Mouse (Mus musculus): Measurements from ENCODE around the gene Ahr.

Ahr gene

GRCm38 (mm10) chr12:35534754-35535236 is at the start of gene Ahr:
Ahr (minus strand) TSS chr12:35535038.
- peak; percentile 43 for DNase-seq (ENCODE audit: low spot score)

- peak; percentile 17 for DNase-seq (ENCODE audit: low spot score)
Observed at GRCm38 (mm10) chr12:35578826-35579225, 44.0 kb upstream of the Ahr start.

DNA sequence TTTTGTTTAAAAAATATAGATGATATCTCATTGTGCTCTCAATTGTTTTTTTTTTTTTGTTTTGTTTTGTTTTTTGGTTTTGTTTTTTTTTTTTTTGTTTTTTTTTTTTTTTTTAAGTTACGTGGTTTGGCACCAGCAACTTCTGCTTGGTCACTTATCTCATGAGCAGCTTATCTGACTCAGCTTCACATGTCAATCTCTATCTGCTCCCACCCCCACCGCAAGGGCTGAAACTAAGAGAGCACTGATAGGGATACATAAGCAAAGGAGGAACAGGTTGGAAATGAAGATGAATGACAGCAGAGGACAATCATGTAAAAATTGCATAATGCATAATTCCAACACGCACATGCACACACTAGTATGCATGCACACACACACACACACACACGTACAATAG is 41.3 kb upstream of the Ahr start:
- DNase-seq (ENCODE audit: low spot score), result no peak

DNA sequence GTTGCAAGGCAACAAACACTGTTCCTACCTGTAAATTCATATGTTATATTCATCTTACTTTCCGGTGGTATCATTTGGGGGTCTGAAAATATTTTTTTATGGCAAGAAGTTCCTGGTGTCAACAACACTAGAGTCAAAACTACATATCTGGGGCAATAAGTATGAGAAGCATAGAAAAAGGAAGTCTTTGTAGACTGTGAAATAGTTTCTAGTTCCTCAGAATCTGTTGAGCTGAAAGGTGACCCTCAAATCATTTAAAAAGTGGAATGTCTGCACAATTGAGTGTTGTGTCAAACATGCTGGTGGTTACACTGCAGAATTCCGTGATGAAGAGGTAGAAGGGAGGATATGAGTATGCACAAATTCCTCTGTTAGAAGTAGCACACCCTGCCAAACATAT is 38.9 kb upstream of the Ahr start:
- no peak for DNase-seq (ENCODE audit: low spot score)

GRCm38 (mm10) chr12:35562826-35563225 is 28.0 kb upstream of the Ahr start:
- no peak for DNase-seq (ENCODE audit: low spot score)

DNA sequence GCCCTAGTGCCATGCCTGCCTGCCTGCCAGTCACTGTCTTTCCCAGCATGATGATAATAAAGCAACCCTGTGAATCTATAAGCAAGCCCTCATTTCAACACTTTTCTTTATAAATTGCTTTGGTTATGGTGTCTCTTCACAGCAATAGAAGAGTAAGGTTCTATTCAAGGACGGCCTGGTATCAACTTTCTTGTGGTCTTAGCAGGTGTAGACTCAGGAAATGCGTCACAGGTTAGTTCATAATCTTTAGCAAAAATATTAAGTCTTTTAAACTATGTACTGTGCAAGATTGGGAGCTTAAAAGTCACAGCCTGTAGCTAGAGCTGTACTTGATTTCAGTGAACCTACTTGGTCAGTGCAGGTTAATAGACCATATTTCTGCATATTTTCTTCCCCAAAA is 24.0 kb upstream of the Ahr start:
- DNase-seq (ENCODE audit: low spot score), result no peak

DNA sequence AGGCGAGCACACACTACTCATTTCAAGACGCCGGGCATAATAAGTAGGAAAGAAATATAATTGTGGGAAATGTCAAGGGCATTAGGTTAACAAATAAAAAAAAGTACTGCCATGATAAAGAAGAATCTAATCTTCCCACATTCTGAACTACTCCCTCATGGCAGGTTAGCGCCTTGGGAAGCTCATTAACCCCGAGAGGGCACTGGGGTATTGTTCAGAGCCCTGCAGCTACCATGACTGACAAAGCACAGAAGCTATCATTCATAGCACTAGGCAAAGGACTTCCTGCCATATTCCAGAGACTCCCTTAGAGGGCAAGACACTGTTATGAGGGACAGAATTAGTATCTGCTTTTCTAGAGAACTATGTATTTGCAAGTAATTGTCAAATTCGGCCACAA is 21.1 kb upstream of the Ahr start:
- no peak for DNase-seq (ENCODE audit: low spot score)

DNA sequence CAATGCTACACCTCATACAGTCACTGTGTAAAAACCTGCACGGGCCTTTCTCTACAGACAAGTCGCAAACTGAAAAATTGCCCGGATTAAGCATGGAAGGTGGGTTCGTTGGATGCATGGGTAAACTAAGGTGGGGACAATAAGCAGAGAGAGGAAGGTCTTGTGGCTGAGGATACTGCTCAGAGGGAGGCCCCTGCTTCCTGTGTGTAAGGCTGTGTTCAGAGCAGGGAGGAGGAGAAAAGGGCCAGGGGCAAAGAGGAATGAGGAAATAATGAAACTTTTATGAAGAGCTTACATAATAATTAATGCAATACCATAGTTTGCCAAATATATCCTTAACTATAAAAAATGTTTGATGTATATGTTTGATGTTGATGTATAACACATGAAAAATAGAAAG is 19.5 kb upstream of the Ahr start:
- no peak for DNase-seq (ENCODE audit: low spot score)

- DNase-seq (ENCODE audit: low spot score), result no peak
Observed at GRCm38 (mm10) chr12:35553174-35553573, 18.3 kb upstream of the Ahr start.

GRCm38 (mm10) chr12:35550299-35550698 is 15.5 kb upstream of the Ahr start:
- DNase-seq (ENCODE audit: low spot score), result no peak

DNA sequence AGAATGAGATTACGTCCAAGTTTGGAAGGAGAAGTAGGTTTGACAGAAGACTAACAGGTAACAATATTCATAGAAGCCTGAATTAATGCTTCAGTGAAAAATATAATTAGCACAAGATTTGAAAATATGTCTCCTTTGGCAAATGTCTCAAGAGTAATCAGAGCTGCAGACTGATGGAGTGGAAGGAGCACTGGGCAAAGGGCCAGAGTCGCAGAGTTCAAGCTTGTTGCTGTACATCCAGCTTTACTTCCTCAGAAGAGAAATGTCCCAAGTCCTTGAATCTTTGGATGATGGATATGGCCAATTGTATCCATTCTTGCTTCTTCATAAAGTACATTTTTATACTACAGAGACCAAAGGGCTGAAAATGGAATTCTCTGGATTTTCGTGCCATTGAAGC is 8.0 kb upstream of the Ahr start:
- DNase-seq (ENCODE audit: low spot score), result no peak

GRCm38 (mm10) chr12:35538843-35539242 is 4.0 kb upstream of the Ahr start:
- DNase-seq (ENCODE audit: low spot score), result no peak

DNA sequence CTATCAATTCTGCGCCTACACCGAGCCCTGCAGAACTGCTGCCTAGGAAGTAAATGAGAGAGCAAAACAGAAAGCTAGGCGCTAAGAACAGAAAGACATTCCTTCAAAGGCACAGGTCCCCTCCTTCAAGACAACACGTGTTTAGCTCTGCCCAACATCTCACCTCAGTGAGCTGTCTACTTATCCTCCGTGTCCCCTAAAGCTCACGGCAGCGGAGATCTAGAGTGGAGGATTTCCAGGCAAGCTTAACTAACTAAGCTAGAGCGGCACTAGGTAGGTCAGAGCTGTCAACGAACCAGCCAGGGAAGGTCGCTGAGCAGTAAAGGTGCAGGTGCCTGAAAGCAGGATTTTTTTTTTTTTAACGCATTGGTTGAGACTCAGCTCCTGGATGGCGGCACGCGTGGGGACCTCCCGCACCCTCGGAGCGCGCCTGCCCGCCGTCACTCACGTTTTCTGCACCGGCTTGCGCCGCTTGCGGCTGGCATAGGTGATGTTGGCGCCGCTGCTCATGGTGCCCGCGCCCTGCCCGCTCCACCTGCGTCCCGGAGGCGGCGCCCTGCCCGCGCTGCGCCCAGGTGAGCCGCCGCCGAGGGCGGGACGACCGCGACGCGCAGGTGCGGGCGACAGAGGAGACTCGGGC is 604 bp downstream of the Ahr start:
- DNase-seq (ENCODE audit: low spot score), result no peak

DNA sequence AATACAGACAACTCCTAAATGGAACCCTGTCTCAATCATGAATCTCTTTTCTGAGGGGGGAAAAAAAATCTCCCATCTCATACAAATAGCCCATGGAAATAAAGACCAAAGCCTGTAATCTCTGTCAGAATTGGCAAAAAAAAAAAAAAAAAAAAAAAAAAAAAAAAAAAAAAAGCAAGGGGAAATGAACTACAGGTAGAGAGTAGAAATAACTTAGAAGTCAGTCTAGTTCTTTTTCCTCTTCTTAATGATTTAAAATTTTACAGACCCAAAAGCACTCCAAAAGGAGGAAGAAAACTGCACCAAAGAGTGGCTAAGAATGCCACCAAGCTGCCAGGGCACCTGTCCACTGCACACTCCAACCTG is 1.1 kb downstream of the Ahr start:
- DNase-seq (ENCODE audit: low spot score), result no peak

DNA sequence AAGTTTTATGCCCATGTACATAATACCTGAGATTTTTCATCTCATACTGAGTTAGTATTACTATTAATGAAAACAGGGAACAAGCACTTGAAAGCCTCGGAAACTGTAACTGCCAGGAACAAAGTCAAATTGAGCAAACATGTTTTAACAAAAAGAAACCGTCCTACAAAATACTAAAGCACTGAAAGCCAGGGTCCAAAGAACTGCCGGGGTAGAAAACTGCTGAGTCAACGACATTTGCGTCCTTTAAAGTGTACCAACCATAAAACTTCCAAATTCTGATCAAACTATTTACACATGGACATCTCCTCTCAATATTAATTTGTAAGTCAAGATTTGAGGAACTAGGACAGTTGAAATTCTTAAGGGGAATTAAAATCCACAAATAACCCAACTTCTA is 1.7 kb downstream of the Ahr start:
- DNase-seq (ENCODE audit: low spot score), result no peak

DNA sequence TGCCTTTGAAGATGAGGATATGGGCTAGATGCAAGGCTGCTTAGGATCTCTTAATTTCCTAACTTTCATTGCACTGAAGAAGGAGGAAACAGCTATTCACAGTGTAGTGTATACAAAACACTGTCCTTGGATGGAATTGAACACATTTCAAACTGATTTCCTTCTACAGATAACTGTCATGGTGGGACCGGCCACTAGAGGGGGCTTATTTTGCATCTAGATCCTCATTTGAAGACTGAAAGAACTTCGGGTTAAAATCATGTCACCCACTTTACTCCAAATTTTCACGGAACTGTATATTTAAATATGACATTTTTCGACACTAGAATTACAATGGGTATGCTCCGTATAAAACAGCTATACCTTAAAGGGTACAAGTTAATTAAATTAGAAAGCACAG is 2.7 kb downstream of the Ahr start:
- peak; percentile 79 for DNase-seq (ENCODE audit: low spot score)

- no peak for DNase-seq (ENCODE audit: low spot score)
Observed at GRCm38 (mm10) chr12:35530587-35530986, 4.3 kb downstream of the Ahr start.

DNA sequence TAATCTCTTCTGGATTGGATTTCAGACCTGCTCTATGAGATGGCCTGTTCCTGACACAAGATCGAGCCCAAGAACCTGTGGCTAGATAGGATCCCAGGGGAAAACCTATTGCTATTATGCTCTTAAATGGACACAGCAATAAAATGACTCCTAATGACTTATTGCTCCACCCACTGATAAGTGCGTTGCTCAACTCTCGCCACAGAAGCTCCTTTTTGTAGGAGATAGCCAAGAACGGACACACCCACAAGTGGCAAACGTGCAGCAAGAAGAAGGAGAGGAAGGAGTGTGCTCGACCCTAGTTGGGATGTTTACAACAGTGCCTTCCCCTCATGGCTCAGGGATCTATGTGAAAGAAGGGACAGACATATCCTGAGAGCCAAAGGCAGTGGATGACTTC is 7.4 kb downstream of the Ahr start:
- DNase-seq (ENCODE audit: low spot score), result no peak

DNA sequence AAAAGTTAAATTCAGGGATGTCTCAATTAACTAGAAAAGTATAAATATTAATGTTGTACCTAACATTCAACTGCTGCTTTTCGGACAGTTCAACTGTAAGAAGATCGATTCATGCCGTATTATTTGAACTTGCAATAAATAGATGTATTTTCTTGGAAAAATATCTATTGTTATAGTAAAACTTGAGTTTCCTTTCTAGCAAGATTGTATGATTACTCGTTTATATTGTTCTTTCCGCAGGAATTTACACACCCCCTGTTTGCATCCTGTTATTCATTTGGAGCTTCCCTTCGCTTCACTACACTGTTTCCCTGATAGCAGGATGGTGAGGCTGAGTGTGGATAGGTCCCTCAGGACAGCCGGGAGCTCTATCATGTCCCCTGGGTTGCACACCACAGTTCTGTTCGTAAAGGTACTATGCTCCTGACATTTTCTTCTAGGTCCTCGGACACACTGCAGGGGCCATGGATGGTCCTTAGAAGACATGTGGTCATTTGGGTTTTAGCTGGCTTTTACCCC is 12.2 kb downstream of the Ahr start:
- DNase-seq (ENCODE audit: low spot score), result no peak

DNA sequence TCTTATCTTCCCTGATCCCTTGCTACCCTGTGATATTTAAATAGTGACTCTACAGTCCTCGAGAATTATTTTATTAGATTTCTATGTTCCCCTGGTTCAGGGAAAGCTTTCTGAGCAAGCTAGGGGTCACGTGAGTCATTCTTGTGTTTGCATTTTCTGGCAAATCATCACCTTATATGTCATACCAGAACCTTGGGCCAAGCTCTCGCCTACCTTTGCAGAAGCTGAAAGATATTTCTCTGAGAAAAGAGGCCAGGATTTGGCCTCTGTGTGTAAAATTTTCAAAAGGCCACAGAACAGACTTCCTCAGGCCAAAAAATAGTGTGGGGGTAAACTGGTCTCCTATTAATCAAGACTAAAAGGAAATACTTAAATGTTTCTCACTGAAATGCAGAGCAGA is 19.2 kb downstream of the Ahr start:
- no peak for DNase-seq (ENCODE audit: low spot score)

- DNase-seq (ENCODE audit: low spot score), result no peak
Observed at GRCm38 (mm10) chr12:35514671-35515070, 20.2 kb downstream of the Ahr start.

DNA sequence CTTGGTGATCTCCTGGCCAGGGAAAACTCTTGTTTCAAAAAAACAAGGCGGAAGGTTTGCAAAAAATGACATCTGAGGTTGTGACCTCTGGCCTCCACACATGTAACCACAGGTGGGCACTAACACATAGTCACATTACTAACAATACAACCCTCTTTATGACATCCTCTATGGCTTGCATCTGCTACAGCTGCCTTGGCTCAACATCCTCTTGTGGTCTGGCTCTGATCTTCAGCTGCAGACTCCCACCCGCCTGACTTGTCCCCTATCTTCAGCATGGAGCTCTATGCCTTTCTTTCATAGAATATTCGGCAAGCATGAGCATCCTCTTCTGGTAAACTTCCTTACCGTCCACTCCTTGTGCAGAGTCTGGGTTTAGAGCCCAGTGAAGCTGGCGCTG is 24.1 kb downstream of the Ahr start:
- DNase-seq (ENCODE audit: low spot score), result no peak

DNA sequence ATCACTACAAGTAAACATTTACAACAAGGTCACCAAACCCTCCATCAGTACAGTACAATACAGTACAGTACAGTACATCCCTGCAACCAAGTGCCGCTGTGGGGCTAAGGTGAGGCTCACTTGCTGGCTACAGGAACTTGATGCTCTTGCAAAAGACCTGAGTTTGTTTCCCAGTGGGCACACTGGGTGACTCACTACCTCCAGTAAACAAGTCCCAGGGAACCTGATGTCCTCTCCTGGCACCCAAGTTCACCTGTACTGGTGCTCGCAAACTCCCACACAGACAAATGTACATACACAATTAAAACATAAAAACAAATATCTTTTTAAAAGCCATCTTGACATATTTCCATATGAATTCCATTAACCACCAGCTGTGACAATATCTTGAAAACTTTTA is 28.5 kb downstream of the Ahr start:
- no peak for DNase-seq (ENCODE audit: low spot score)

GRCm38 (mm10) chr12:35504081-35504480 is 30.8 kb downstream of the Ahr start:
- no peak for DNase-seq (ENCODE audit: low spot score)
